Mouse (Mus musculus) olfactory bulb, adult 2 months (tissue): ENCODE data around the gene Pira2.
"Not testable (repeated sequence)": the region's sequence is repeated elsewhere in the genome, so short reads cannot be mapped to it uniquely, and the experiment has no call there.

Source experiments
- CTCF ChIP-seq: fragments of 200-500 bp; IDR thresholded peaks from 2 replicates; pipeline ENCODE4 v1.5.1; 2012; ENCODE audit warnings: low read depth, mild to moderate bottlenecking, low read length, moderate library complexity; ENCODE audit not compliant: insufficient read depth
- POLR2A ChIP-seq: fragments of 200-500 bp; IDR thresholded peaks from 2 replicates; pipeline ENCODE4 v1.6.1; 2012; ENCODE audit warnings: mild to moderate bottlenecking, low read depth, low read length, moderate library complexity; ENCODE audit not compliant: insufficient read depth

DNA sequence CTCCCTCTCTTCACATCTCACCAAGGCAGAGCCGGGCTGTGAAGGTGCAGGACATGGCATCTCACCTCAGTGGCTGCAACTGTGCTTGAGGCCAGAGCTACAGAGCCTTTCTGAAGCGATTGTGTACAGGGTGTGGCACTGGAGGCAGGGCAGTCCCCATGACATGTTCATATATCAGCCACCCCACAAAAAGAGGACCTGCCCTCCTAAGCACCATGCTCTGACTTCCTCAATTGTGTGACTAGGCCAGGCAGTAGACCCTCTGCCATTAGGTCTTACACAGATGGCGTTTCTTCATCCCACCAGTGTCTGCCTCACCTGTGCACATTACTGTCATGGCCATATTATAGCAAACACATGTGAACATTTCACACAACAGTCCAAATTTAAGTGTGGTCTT is 44.9 kb downstream of the Pira2 start:
- TF ChIP-seq POLR2A, CTCF: not testable (repeated sequence)
